Mouse (Mus musculus) forebrain, embryonic 14.5 days (tissue): ENCODE measurements around the gene Parp3. TPM values are rescaled to one million over a fixed set of nuclear protein-coding genes. Genes with fewer than 3 reads are reported as not detected.

Experiments used
- ATAC-seq: fragments of 200-750 bp; cut with Nextera tagmentation; 2 replicates; pipeline ENCODE4 v1.8.0; 2017; ENCODE audit warnings: mild to moderate bottlenecking, moderate library complexity
- DNase-seq: peaks from one replicate; pipeline ENCODE4 v3.0.0-alpha.2; 2015; ENCODE audit warnings: low spot score
- H3K27ac ChIP-seq: fragments of 300-500 bp; sonication (generic); 2 replicates; pipeline ENCODE4 v1.5.1; 2014; ENCODE audit warnings: low read depth, mild to moderate bottlenecking, control low read depth, low read length, moderate library complexity
- H3K27me3 ChIP-seq: fragments of 300-500 bp; sonication (generic); replicated peaks from 2 replicates; pipeline ENCODE4 v1.6.1; 2014; ENCODE audit warnings: low read length, control low read depth, mixed read lengths; ENCODE audit not compliant: control insufficient read depth, insufficient read depth
- H3K36me3 ChIP-seq: fragments of 300-500 bp; sonication (generic); 2 replicates; pipeline ENCODE4 v1.6.1; 2014; ENCODE audit warnings: low read length, control low read depth; ENCODE audit not compliant: control insufficient read depth, insufficient read depth
- H3K4me1 ChIP-seq: fragments of 300-500 bp; sonication (generic); 2 replicates; pipeline ENCODE4 v1.6.1; 2014; ENCODE audit warnings: antibody characterized with exemption, low read length, control low read depth; ENCODE audit not compliant: control insufficient read depth, insufficient read depth
- H3K4me2 ChIP-seq: fragments of 300-500 bp; sonication (generic); 2 replicates; pipeline ENCODE4 v1.6.1; 2014; ENCODE audit warnings: mild to moderate bottlenecking, control low read depth, low read length
- H3K4me3 ChIP-seq: fragments of 300-500 bp; sonication (generic); 2 replicates; pipeline ENCODE4 v1.5.1; 2014; ENCODE audit warnings: low read depth, low read length, control low read depth
- H3K9ac ChIP-seq: fragments of 300-500 bp; sonication (generic); 2 replicates; pipeline ENCODE4 v1.6.1; 2014; ENCODE audit warnings: mild to moderate bottlenecking, low read length, control low read depth, moderate library complexity
- H3K9me3 ChIP-seq: fragments of 300-500 bp; sonication (generic); replicated peaks from 2 replicates; pipeline ENCODE4 v1.6.1; 2016; ENCODE audit warnings: low read length, control low read depth, mixed read lengths; ENCODE audit not compliant: control insufficient read depth
- WGBS: fragments of 180-500 bp; shearing (Covaris S2); extraction: QIAGEN DNeasy Blood & Tissue Kit; methylation state at CpG from one replicate; pipeline ENCODE4 v1.1.7; 2014; 5-methylcytosine and 5-hydroxymethylcytosine counted together
- polyA plus RNA-seq: library from polyadenylated mRNA; unstranded; fragments of >200 nt; fragmentation: Nextera tagmentation; extraction: Ambion mirVana; gene quantifications from 2 replicates; pipeline ENCODE4 v1.2.1, GENCODE M21; 2014

Gene Parp3
- polyA plus RNA-seq, 1 experiment from 2014 or later, result 0.63 TPM

GRCm38 (mm10) chr9:106433389-106433788, 43.4 kb downstream of the Parp3 start:
- no peaks in the 10 kb centered on the region for H3K27me3 ChIP-seq
- H3K4me2 ChIP-seq, result no peak overlapping the region
- H3K27ac ChIP-seq, result no peak overlapping the region
- no peak overlapping the region for H3K9ac ChIP-seq
- 80% methylated on average over 7 of the region's 7 CpGs for WGBS
- DNase-seq, result no peak
- H3K36me3 ChIP-seq, result peaks cover 37% of the 10 kb centered on the region
- ATAC-seq, result no peak
- H3K4me1 ChIP-seq, result peaks cover 13% of the 10 kb centered on the region
- H3K9me3 ChIP-seq, result no peaks in the 10 kb centered on the region
- no peak overlapping the region for H3K4me3 ChIP-seq

- no peaks in the 10 kb centered on the region for H3K9me3 ChIP-seq
- peaks cover 37% of the 10 kb centered on the region for H3K36me3 ChIP-seq
- H3K4me2 ChIP-seq, result peak overlapping the region; percentile 77
- WGBS, result 2% methylated on average over 4 of the region's 4 CpGs
- ATAC-seq (no peak), DNase-seq (no peak)
- H3K9ac ChIP-seq, result peak overlapping the region; percentile 98
- H3K27ac ChIP-seq, result peak overlapping the region; percentile 93
- no peaks in the 10 kb centered on the region for H3K27me3 ChIP-seq
- H3K4me1 ChIP-seq, result peaks cover 4% of the 10 kb centered on the region
- H3K4me3 ChIP-seq, result peak overlapping the region; percentile 90
Measured at GRCm38 (mm10) chr9:106430015-106430264, 46.8 kb downstream of the Parp3 start.

DNA sequence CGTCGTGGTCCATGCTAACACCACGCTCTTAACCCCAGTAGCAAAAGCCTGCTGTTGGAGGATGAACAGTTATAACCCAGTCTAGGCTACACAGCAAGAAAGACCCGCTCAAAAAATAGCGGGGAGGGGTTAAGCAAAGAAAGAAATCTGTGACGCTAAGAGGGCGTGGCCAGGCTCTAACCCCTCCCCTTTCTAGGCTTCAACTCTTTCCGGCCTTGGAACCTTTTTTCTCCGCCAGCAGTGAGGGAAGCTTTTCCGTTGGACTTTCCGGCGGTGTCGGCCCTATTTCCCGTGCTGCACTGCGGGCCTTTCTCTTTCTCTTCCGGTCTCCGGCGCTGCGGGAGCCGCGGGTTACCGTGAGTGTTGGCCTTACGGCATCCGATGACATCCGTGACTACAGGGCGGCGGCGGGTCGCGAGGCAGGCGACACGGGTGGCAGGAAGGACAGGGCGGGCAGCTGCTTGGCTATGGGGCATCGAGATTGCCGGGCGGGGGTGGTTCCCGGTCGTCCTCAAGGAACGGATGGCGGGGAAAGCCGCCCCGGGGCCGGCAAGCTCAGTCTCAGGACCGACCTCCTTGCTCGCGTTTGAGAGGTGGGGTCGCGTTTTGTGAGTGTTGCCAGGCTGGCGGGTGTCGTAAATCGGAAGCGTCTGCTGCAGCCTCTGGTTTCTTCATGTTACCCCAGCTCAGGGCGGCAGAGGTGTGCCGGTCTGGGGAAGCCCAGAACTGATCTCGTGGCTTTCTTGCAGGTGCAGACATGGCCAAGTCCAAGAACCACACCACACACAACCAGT, 47.3 kb downstream of the Parp3 start, which contains the start of gene Rpl29:
Rpl29 (plus strand) TSS at position 234 of the 794 bp plus-strand sequence.
- H3K27me3 ChIP-seq, result no peaks in the 10 kb centered on the region
- H3K27ac ChIP-seq, result peak within 1 kb of the TSS; percentile 93
- H3K4me2 ChIP-seq, result peak within 1 kb of the TSS; percentile 77
- under 1% methylated on average over 55 of the region's 55 CpGs for WGBS
- H3K4me1 ChIP-seq, result peaks cover 4% of the 10 kb centered on the region
- H3K36me3 ChIP-seq, result peaks cover 37% of the 10 kb centered on the region
- DNase-seq (peak; percentile 99), ATAC-seq (peak; percentile 94)
- no peaks in the 10 kb centered on the region for H3K9me3 ChIP-seq
- peak within 1 kb of the TSS; percentile 98 for H3K9ac ChIP-seq
- H3K4me3 ChIP-seq, result peak within 1 kb of the TSS; percentile 90

DNA sequence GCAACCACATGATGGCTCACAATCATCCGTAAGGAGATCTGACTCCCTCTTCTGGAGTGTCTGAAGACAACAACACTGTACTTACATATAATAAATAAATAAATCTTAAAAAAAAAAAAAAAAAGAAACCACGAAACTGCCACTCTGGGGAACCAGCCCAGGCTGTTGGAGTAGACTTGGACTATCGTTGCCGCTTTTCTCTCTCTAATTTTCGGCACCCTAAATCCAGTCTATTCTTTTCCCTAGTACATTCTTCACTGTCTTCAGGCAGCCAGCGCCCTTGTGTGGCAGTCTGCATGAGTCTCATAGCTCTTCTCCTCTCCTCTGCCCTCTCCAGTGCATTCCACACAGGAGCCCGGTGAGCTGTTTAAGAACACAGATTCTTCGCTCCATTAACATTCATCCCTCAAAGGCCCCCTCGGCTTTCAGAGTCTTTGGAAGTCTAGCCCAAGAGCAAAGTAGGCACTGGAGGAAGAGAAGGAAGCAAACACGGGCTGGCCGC, 48.0 kb downstream of the Parp3 start:
- DNase-seq (no peak), ATAC-seq (peak; percentile 62)
- Histone ChIP-seq H3K9me3 (no peaks in the 10 kb centered on the region), H3K4me3 (peak overlapping the region; percentile 90), H3K27me3 (no peaks in the 10 kb centered on the region), H3K4me2 (peak overlapping the region; percentile 77), H3K4me1 (peaks cover 4% of the 10 kb centered on the region), H3K9ac (peak overlapping the region; percentile 74), H3K36me3 (peaks cover 31% of the 10 kb centered on the region), H3K27ac (peak overlapping the region; percentile 93)
- WGBS, result 16% methylated on average over 11 of the region's 11 CpGs

DNA sequence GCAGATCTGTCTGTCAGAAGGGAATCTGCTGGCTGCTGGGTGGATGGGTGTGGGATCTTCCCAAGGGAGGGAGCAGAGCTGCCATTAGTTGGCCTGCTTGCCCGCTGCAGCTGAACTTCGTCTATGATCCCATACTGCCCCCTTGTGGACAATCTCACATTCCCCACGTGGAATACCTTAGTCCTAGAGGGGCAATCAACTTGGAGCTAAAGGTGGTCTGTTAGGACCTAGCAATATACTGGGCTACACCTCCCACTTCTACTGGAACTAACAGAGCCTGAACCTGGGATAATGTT, 54.9 kb downstream of the Parp3 start:
- H3K9ac ChIP-seq, result 0 out of 2 replicates have a peak overlapping the region, but pooled peaks have one; percentile 3
- H3K4me2 ChIP-seq, result peak overlapping the region; percentile 26; the same call in 1 of the 2 replicates
- peak; percentile 78 for ATAC-seq
- no peak overlapping the region for H3K27ac ChIP-seq
- peak; percentile 95 for DNase-seq
- H3K36me3 ChIP-seq, result no peaks in the 10 kb centered on the region
- no peaks in the 10 kb centered on the region for H3K9me3 ChIP-seq
- no peak overlapping the region for H3K4me3 ChIP-seq
- WGBS, result 1% methylated on average over 3 of the region's 3 CpGs
- H3K4me1 ChIP-seq, result peaks cover 22% of the 10 kb centered on the region; the same call in 1 of the 2 replicates
- H3K27me3 ChIP-seq, result no peaks in the 10 kb centered on the region

DNA sequence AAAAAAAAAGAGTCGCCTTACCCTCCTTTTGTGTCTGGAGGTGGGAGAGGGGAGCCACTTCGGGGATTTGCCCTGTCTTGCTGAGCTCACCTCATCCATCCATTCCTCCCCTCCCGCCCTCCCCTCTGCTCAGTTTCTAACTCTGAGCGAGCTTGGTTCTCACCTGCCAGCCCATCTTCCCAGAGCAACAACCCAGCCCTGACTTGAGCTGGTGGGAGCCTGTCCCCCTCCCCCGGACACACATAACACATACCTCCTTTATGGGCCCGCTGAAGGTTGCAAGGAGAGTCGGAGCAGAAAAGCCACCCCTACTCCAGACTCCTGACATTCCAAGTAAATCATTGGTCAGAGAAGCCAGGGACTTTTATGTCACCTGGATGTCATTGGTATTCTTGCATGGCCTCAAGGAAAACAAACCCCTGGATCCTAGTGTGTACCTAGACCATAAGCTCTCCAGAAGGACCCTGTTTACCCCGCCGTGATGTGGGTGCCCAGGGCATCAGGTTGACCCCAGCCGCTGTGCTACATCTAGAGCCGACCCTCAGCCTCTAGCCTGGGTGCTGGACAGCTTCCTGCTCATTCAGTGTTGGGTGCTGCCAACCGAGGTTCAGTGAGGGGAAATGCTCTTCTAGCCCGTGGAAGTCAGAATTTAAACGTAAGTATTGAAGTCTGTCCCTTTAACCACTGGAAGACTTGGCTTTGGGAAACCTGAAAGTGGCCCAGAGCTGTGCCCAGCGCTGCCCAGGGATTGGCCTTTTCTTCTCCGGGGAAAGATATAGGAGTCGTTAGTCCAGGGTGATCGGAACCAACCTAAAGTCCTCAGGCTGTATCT, 55.5 kb downstream of the Parp3 start:
- no peak overlapping the region for H3K4me3 ChIP-seq
- H3K4me1 ChIP-seq, result peaks cover 22% of the 10 kb centered on the region; the same call in 1 of the 2 replicates
- H3K9ac ChIP-seq, result 0 out of 2 replicates have a peak overlapping the region, but pooled peaks have one; percentile 3
- DNase-seq (no peak), ATAC-seq (peak; percentile 38)
- H3K27ac ChIP-seq, result no peak overlapping the region
- H3K27me3 ChIP-seq, result no peaks in the 10 kb centered on the region
- no peaks in the 10 kb centered on the region for H3K9me3 ChIP-seq
- 11% methylated on average over 18 of the region's 18 CpGs for WGBS
- H3K4me2 ChIP-seq, result peak overlapping the region; percentile 26
- no peaks in the 10 kb centered on the region for H3K36me3 ChIP-seq

DNA sequence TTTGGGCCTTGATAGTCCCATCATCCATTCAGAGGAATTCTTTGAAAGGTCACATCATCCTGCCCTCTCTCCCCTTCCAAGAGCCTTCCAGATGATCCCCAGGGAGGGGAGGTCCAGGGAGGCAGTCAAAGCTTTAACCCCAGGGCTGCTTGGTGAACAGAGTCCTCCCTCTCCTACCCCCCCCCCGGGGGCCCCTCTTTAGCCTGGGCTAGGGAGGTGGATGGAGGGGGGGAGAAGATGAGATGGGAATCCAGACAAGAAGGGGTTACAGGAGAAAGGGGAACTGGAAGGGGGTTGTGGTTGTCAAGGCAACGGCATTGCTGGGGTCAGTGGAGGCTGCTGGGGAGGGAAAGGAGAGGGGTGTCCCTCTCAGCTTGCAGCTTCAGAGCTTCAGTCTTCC, 56.1 kb downstream of the Parp3 start:
- ATAC-seq (no peak), DNase-seq (peak; percentile 31)
- Histone ChIP-seq H3K4me1 (peaks cover 22% of the 10 kb centered on the region; the same call in 1 of the 2 replicates), H3K9me3 (no peaks in the 10 kb centered on the region), H3K27me3 (no peaks in the 10 kb centered on the region), H3K9ac (no peak overlapping the region), H3K4me2 (peak overlapping the region; percentile 26), H3K4me3 (no peak overlapping the region), H3K36me3 (no peaks in the 10 kb centered on the region), H3K27ac (no peak overlapping the region)
- 0% methylated on average over 2 of the region's 2 CpGs for WGBS
